Mouse (Mus musculus): Measurements from ENCODE around the gene Gm15294.

Gene Gm15294

GRCm38 (mm10) chrX:141875135-141875534 lies at the start of gene Gm15294:
Gm15294 (minus strand) TSS chrX:141875235.
- DNase-seq (ENCODE audit: low read depth, low spot score) = no peak

GRCm38 (mm10) chrX:141884336-141885048 lies 9.5 kb upstream of the Gm15294 start:
- DNase-seq (ENCODE audit: low read depth, low spot score) = no peak

- no peak for DNase-seq (ENCODE audit: low read depth, low spot score)
These were observed 1.0 kb downstream of the Gm15294 start for GRCm38 (mm10) chrX:141874024-141874423.

GRCm38 (mm10) chrX:141873597-141873996 lies 1.4 kb downstream of the Gm15294 start:
- no peak for DNase-seq (ENCODE audit: low read depth, low spot score)

GRCm38 (mm10) chrX:141855684-141856396 lies 19.2 kb downstream of the Gm15294 start:
- DNase-seq (ENCODE audit: low read depth, low spot score) = no peak
